In the genomic region with DNA sequence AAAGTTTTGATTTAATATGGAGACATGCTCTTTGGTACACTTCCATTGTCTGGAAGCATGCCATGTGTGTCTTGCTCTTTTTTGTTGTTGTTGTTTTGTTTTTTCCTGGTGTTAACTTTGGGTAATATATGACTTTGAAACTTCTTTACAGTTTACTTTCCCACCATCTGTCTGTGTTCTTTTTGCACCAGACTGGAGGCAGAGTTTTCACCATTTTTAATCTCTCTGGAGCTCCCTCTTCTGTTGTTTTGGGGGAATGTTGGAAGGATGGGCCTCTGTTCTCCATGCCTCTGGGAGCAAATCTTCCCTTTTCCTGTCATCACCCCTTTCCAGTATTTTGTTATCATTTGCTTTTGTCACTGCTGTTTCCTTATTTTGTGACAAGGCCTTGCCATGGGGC, we compare ENCODE assay signal across 12 mouse cellular contexts.
DNase-seq lines count a peak whose midpoint lies in the region; ATAC-seq and TF ChIP-seq lines count a peak whose summit lies in the region.
"Had no signal": no experiment of that assay in that cellular context is flagged by ENCODE, and none has a peak within 500 bp of the region (broad histone marks: within the 10 kb centered on the region; RNA-seq: fewer than 3 reads in every experiment).

No protein-coding gene starts in this region.

- H3K27me3 ChIP-seq in hindbrain, embryonic 11.5 days (ENCODE audit: control insufficient read depth, insufficient read depth, low read length) = no peaks in the 10 kb centered on the region
- H3K27me3 ChIP-seq in hindbrain, embryonic 10.5 days (ENCODE audit: insufficient read depth, poor library complexity, severe bottlenecking) = no peaks in the 10 kb centered on the region
- H3K27me3 ChIP-seq in lung, postnatal 0 days (replicated peaks; ENCODE audit: insufficient read depth, low read length) = no peaks in the 10 kb centered on the region
- H3K27me3 ChIP-seq: intestine, embryonic 15.5 days; limb, embryonic 13.5 days had no signal

- H3K4me1 ChIP-seq in hindbrain, embryonic 11.5 days (replicated peaks; ENCODE audit: control insufficient read depth, insufficient read depth, low read length) = no peaks in the 10 kb centered on the region
- H3K4me1 ChIP-seq in hindbrain, embryonic 10.5 days (replicated peaks) = no peaks in the 10 kb centered on the region; the same call in 1 of the 2 replicates
- no peaks in the 10 kb centered on the region for H3K4me1 ChIP-seq in lung, postnatal 0 days (ENCODE audit: insufficient read depth, low read depth, low read length)
- no peaks in the 10 kb centered on the region for H3K4me1 ChIP-seq in lung, adult 2 months (ENCODE audit: control insufficient read depth, insufficient read depth, low read length)
- H3K4me1 ChIP-seq: intestine, embryonic 15.5 days; limb, embryonic 13.5 days had no signal

- no peak overlapping the region for H3K4me3 ChIP-seq in hindbrain, embryonic 11.5 days (ENCODE audit: low read depth, low read length)
- H3K4me3 ChIP-seq in hindbrain, embryonic 10.5 days = no peak overlapping the region
- no peak overlapping the region for H3K4me3 ChIP-seq in lung, postnatal 0 days (ENCODE audit: low read depth, low read length)
- no peak overlapping the region for H3K4me3 ChIP-seq in lung, adult 2 months (replicated peaks; ENCODE audit: extremely low read depth, low read depth, low read length)
- H3K4me3 ChIP-seq: intestine, embryonic 15.5 days; limb, embryonic 13.5 days had no signal

- TF ChIP-seq EP300 in lung, postnatal 0 days (IDR thresholded peaks at IDR 0.05) = no peak

- H3K36me3 ChIP-seq in hindbrain, embryonic 11.5 days (ENCODE audit: control insufficient read depth, insufficient read depth, low read length) = no peaks in the 10 kb centered on the region
- H3K36me3 ChIP-seq in hindbrain, embryonic 10.5 days = no peaks in the 10 kb centered on the region
- no peaks in the 10 kb centered on the region for H3K36me3 ChIP-seq in lung, postnatal 0 days (ENCODE audit: insufficient read depth, low read length)
- H3K36me3 ChIP-seq: intestine, embryonic 15.5 days; limb, embryonic 13.5 days had no signal

- peak; percentile 13 for DNase-seq in cerebellum, adult 8-10 months
- no peak for DNase-seq in cerebellum, postnatal 4 days (ENCODE audit: low spot score in 2 of 2)
- DNase-seq in hindbrain, embryonic 11.5 days (ENCODE audit: low spot score) = peak; percentile 7
- no peak for DNase-seq in hindbrain, embryonic 10.5 days (ENCODE audit: low spot score)
- peak; percentile 26 for DNase-seq in lung, postnatal 0 days (ENCODE audit: low spot score)
- DNase-seq in lung, adult 2 months = no peak
- DNase-seq in brain, embryonic 14.5 days (ENCODE audit: low read depth) = peak; percentile 47
- DNase-seq in urinary bladder, postnatal 14 days (ENCODE audit: low spot score) = no peak
- DNase-seq: B cell, adult 2 months had no signal

- H3K9me3 ChIP-seq in hindbrain, embryonic 11.5 days (ENCODE audit: control insufficient read depth, low read length) = no peaks in the 10 kb centered on the region
- no peaks in the 10 kb centered on the region for H3K9me3 ChIP-seq in hindbrain, embryonic 10.5 days
- no peaks in the 10 kb centered on the region for H3K9me3 ChIP-seq in lung, postnatal 0 days (ENCODE audit: low read length)
- H3K9me3 ChIP-seq: intestine, embryonic 15.5 days; limb, embryonic 13.5 days had no signal

- no peak overlapping the region for H3K4me2 ChIP-seq in hindbrain, embryonic 11.5 days (replicated peaks; ENCODE audit: low read depth, low read length)
- H3K4me2 ChIP-seq in lung, postnatal 0 days (replicated peaks; ENCODE audit: low read depth, low read length) = no peak overlapping the region
- H3K4me2 ChIP-seq: heart, embryonic 11.5 days; intestine, embryonic 15.5 days; limb, embryonic 13.5 days had no signal

- no peak for ATAC-seq in hindbrain, embryonic 11.5 days (ENCODE audit: low FRiP score)
- ATAC-seq in lung, postnatal 0 days = no peak
- ATAC-seq: intestine, embryonic 15.5 days had no signal

- TF ChIP-seq POLR2A in lung, adult 2 months (IDR thresholded peaks at IDR 0.05; ENCODE audit: borderline replicate concordance, extremely low read depth, low read depth, low read length) = no peak
- TF ChIP-seq POLR2A in brain, embryonic 14.5 days (IDR thresholded peaks at IDR 0.05; ENCODE audit: borderline replicate concordance, extremely low read depth, insufficient read depth, insufficient read length, poor library complexity, severe bottlenecking) = no peak

- H3K9ac ChIP-seq in hindbrain, embryonic 11.5 days (ENCODE audit: low read depth, low read length) = no peak overlapping the region
- no peak overlapping the region for H3K9ac ChIP-seq in lung, postnatal 0 days (replicated peaks; ENCODE audit: low read depth)
- H3K9ac ChIP-seq: intestine, embryonic 15.5 days; limb, embryonic 13.5 days had no signal

- TF ChIP-seq CTCF in lung, postnatal 0 days (IDR thresholded peaks at IDR 0.05) = peak; percentile 50
- TF ChIP-seq CTCF in lung, adult 2 months (IDR thresholded peaks at IDR 0.05; ENCODE audit: insufficient read depth, low read length) = no peak
- peak; percentile 26; the same call in 1 of the 2 replicates for TF ChIP-seq CTCF in brain, embryonic 14.5 days (IDR thresholded peaks at IDR 0.05; ENCODE audit: borderline replicate concordance, extremely low read depth, insufficient read depth, insufficient read length)

- H3K27ac ChIP-seq in hindbrain, embryonic 11.5 days (ENCODE audit: low read depth, low read length) = no peak overlapping the region
- H3K27ac ChIP-seq in hindbrain, embryonic 10.5 days = no peak overlapping the region
- H3K27ac ChIP-seq in lung, postnatal 0 days (ENCODE audit: low read length) = no peak overlapping the region
- H3K27ac ChIP-seq: intestine, embryonic 15.5 days; limb, embryonic 13.5 days had no signal

Comparison
In these comparisons a context has a peak if more than half of its experiments do, and no peak if none do; other contexts are left out.
1. DNase-seq: peak in cerebellum, adult 8-10 months (single experiment), hindbrain, embryonic 11.5 days (single experiment), lung, postnatal 0 days (single experiment) and brain, embryonic 14.5 days (single experiment); none in cerebellum, postnatal 4 days (0 of 2), hindbrain, embryonic 10.5 days (single experiment), lung, adult 2 months (single experiment) and urinary bladder, postnatal 14 days (single experiment).